Mouse (Mus musculus): ENCODE data around the gene Hs3st6. TPM values are rescaled to one million over a fixed set of nuclear protein-coding genes. Genes with fewer than 3 reads are reported as not detected.
A peak's percentile ranks its signal among the peaks of the same experiment; 100 is the strongest.

Gene Hs3st6
- polyA plus RNA-seq, 1 experiment from 2014 or later: 0.28 TPM

DNA sequence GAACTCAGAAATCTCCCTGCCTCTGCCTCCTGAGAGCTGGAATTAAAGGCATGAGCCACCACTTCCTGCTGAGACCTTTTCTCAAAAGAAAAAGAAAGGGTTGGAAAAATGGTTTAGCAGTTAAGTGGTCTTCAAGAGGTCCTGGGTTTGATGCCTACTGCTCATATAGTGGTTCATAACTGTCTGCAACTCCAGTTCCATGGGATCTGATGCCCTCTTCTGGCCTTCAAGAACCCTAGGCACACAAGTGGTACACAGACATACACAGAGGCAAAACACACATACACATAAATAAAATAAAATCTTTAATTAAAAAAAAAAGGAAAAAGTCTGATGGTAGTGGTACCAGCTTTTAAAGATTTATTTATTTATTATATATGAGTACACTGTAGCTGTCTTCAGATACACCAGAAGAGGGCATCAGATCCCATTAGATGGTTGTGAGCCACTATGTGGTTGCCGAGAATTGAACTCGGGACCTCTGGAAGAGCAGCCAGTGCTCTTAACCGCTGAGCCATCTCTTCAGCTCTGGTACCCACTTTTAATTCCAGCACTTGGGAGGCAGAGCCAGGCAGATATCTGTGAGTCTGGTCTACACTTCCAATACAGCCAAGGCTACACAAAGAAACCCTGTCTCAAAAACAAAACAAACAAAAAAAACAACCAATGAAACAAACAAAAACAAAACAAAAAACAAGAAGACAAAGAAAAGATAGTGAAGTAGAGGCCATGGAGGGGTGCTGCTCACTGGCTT lies 27.0 kb upstream of the Hs3st6 start:
- Histone ChIP-seq H3K4me1 (ENCODE audit: control insufficient read depth, insufficient read depth, low read length) (peaks cover 14% of the 10 kb centered on the region), H3K4me2 (ENCODE audit: low read depth, low read length) (no peak overlapping the region), H3K4me3 (ENCODE audit: low read length) (no peak overlapping the region), H3K9me3 (ENCODE audit: control insufficient read depth, low read length) (no peaks in the 10 kb centered on the region), H3K36me3 (ENCODE audit: control insufficient read depth, insufficient read depth, low read length) (peaks cover 7% of the 10 kb centered on the region), H3K27me3 (replicated peaks; ENCODE audit: control insufficient read depth, insufficient read depth, low read length) (no peaks in the 10 kb centered on the region), H3K27ac (ENCODE audit: low read length) (no peak overlapping the region), H3K9ac (ENCODE audit: low read depth, low read length) (no peak overlapping the region)
- no peak for ATAC-seq
- WGBS: 71% methylated on average over 3 of the region's 3 CpGs

DNA sequence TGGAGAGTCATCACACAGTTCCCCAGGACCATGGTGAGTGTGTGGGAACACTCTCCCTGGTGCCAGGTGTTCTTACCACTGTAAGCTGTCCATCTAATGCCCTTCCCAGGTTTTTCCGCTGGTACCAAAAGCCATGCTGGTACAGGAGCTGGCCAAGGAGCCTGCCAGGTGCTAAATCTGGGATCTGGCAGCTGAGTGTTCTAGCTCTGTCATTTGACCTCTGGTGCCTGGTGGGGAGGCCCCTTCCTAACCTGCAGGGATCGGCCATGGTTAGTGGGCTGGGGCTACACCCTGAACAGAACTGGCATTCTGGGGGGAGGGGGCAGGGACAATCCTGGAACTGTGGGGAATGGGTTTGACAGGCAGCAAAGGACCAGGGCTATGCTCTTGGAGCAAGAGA lies 25.2 kb upstream of the Hs3st6 start, which contains the start of gene Rpl3l:
Rpl3l (plus strand) TSS at position 203 of the 400 bp plus-strand sequence.
- Histone ChIP-seq H3K27me3 (replicated peaks; ENCODE audit: control insufficient read depth, insufficient read depth, low read length) (no peaks in the 10 kb centered on the region), H3K27ac (ENCODE audit: low read length) (no peak within 1 kb of the TSS), H3K9ac (ENCODE audit: low read depth, low read length) (no peak within 1 kb of the TSS), H3K4me3 (ENCODE audit: low read length) (no peak within 1 kb of the TSS), H3K9me3 (ENCODE audit: control insufficient read depth, low read length) (no peaks in the 10 kb centered on the region), H3K4me1 (ENCODE audit: control insufficient read depth, insufficient read depth, low read length) (peaks cover 6% of the 10 kb centered on the region), H3K36me3 (ENCODE audit: control insufficient read depth, insufficient read depth, low read length) (no peaks in the 10 kb centered on the region), H3K4me2 (ENCODE audit: low read depth, low read length) (no peak within 1 kb of the TSS)
- WGBS: 70% methylated on average over 2 of the region's 2 CpGs
- ATAC-seq: no peak

DNA sequence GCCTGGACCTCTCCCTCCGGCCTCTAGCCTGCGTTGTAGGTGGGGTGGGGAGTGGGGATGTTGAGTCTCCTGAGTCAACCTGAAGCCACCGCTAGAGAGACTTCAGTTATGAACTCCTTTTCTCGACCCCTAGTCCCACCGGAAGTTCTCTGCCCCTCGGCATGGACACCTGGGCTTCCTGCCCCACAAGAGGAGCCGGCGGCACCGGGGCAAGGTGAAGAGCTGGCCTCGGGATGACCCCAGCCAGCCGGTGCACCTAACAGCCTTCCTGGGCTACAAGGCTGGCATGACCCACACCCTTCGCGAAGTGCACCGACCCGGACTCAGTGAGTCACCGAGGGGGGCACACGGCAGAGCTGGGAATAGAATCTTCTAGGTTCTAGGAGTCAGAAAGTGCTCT lies 24.6 kb upstream of the Hs3st6 start:
- Histone ChIP-seq H3K9ac (ENCODE audit: low read depth, low read length) (no peak overlapping the region), H3K27ac (ENCODE audit: low read length) (no peak overlapping the region), H3K36me3 (ENCODE audit: control insufficient read depth, insufficient read depth, low read length) (no peaks in the 10 kb centered on the region), H3K4me3 (ENCODE audit: low read length) (no peak overlapping the region), H3K27me3 (replicated peaks; ENCODE audit: control insufficient read depth, insufficient read depth, low read length) (no peaks in the 10 kb centered on the region), H3K9me3 (ENCODE audit: control insufficient read depth, low read length) (no peaks in the 10 kb centered on the region), H3K4me1 (ENCODE audit: control insufficient read depth, insufficient read depth, low read length) (peaks cover 1% of the 10 kb centered on the region; the same call in 1 of the 2 replicates), H3K4me2 (ENCODE audit: low read depth, low read length) (no peak overlapping the region)
- ATAC-seq: no peak
- 68% methylated on average over 17 of the region's 17 CpGs for WGBS

DNA sequence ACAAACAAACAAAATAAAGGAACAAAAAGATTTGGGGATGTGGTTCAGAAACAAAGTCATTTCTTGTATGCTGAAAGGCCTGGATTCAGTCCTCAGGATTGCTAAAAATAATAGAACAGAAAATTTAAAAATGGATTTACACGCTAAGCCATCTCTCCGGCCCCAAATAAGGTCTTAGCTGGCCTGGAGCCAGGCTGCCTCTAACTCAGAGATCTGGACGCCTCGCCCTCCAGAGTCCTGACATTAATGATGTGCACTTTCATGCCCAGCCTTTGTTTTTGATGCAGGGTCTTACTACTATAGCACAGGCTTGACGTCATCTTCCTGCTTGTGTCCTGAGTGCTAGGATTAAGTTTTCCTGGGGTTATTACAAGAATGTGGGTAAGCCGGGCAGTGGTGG lies 23.7 kb upstream of the Hs3st6 start:
- H3K36me3 ChIP-seq (ENCODE audit: control insufficient read depth, insufficient read depth, low read length): no peaks in the 10 kb centered on the region
- no peaks in the 10 kb centered on the region for H3K9me3 ChIP-seq (ENCODE audit: control insufficient read depth, low read length)
- no peaks in the 10 kb centered on the region for H3K4me1 ChIP-seq (ENCODE audit: control insufficient read depth, insufficient read depth, low read length)
- ATAC-seq: no peak
- no peaks in the 10 kb centered on the region for H3K27me3 ChIP-seq (replicated peaks; ENCODE audit: control insufficient read depth, insufficient read depth, low read length)
- H3K4me2 ChIP-seq (ENCODE audit: low read depth, low read length): no peak overlapping the region
- H3K27ac ChIP-seq (ENCODE audit: low read length): no peak overlapping the region
- WGBS: 58% methylated on average over 6 of the region's 6 CpGs
- no peak overlapping the region for H3K4me3 ChIP-seq (ENCODE audit: low read length)
- H3K9ac ChIP-seq (ENCODE audit: low read depth, low read length): no peak overlapping the region

DNA sequence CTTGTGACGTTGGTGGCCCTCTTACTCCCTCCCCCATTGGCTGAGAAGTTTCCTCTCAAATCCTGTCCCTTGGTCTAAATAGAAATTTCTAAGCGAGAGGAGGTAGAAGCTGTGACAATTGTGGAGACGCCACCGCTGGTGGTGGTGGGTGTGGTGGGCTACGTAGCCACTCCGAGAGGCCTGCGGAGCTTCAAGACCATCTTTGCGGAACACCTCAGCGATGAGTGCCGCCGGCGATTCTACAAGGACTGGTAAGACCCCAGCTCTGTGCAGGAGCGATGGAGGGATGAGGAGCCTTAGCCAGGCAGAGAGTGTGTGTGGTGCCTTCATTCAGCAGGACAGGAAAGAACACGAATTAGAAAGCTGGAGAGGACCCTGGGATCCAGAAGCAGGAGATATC lies 22.0 kb upstream of the Hs3st6 start:
- H3K9me3 ChIP-seq (ENCODE audit: control insufficient read depth, low read length): no peaks in the 10 kb centered on the region
- H3K9ac ChIP-seq (ENCODE audit: low read depth, low read length): no peak overlapping the region
- peaks cover 1% of the 10 kb centered on the region; the same call in 1 of the 2 replicates for H3K4me1 ChIP-seq (ENCODE audit: control insufficient read depth, insufficient read depth, low read length)
- no peak for ATAC-seq
- H3K4me3 ChIP-seq (ENCODE audit: low read length): no peak overlapping the region
- no peaks in the 10 kb centered on the region for H3K36me3 ChIP-seq (ENCODE audit: control insufficient read depth, insufficient read depth, low read length)
- no peaks in the 10 kb centered on the region for H3K27me3 ChIP-seq (replicated peaks; ENCODE audit: control insufficient read depth, insufficient read depth, low read length)
- no peak overlapping the region for H3K4me2 ChIP-seq (ENCODE audit: low read depth, low read length)
- H3K27ac ChIP-seq (ENCODE audit: low read length): no peak overlapping the region
- 82% methylated on average over 14 of the region's 14 CpGs for WGBS

DNA sequence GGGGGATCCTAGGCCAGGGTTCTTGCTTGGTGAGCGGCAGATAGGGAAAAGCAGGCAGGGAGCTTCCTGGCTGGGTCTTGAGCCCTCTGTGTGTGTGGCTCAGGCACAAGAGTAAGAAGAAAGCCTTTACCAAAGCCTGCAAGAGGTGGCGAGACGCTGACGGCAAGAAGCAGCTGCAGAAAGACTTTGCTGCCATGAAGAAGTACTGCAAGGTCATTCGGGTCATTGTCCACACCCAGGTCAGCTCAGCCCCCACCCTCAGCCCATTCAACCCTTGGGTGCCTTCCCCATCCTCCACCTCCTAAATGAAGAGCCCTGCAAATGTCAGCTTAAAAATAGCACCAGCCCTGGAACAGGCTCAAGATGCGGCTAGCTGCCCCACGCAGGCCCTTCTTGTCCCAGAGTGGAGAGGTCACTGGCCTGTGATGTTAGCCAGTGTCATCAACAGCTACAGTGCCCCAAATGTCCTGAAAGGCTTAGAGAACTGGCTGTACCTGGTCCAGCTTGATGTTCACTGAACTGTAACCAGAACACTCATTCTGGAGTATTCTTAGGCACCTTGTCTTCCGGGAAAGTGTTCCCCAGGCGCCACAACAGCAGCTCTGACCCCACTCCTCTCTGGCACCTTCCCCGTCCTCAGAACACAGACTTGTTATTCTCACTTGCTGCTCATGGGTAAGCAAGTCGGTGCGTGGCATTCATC lies 20.4 kb upstream of the Hs3st6 start:
- WGBS: 81% methylated on average over 12 of the region's 12 CpGs
- Histone ChIP-seq H3K9me3 (ENCODE audit: control insufficient read depth, low read length) (no peaks in the 10 kb centered on the region), H3K4me1 (ENCODE audit: control insufficient read depth, insufficient read depth, low read length) (peaks cover 9% of the 10 kb centered on the region), H3K9ac (ENCODE audit: low read depth, low read length) (0 out of 2 replicates have a peak overlapping the region, but pooled peaks have one; percentile 44), H3K36me3 (ENCODE audit: control insufficient read depth, insufficient read depth, low read length) (no peaks in the 10 kb centered on the region), H3K4me3 (ENCODE audit: low read length) (no peak overlapping the region), H3K27me3 (replicated peaks; ENCODE audit: control insufficient read depth, insufficient read depth, low read length) (no peaks in the 10 kb centered on the region), H3K27ac (ENCODE audit: low read length) (no peak overlapping the region), H3K4me2 (ENCODE audit: low read depth, low read length) (no peak overlapping the region)
- ATAC-seq: no peak

DNA sequence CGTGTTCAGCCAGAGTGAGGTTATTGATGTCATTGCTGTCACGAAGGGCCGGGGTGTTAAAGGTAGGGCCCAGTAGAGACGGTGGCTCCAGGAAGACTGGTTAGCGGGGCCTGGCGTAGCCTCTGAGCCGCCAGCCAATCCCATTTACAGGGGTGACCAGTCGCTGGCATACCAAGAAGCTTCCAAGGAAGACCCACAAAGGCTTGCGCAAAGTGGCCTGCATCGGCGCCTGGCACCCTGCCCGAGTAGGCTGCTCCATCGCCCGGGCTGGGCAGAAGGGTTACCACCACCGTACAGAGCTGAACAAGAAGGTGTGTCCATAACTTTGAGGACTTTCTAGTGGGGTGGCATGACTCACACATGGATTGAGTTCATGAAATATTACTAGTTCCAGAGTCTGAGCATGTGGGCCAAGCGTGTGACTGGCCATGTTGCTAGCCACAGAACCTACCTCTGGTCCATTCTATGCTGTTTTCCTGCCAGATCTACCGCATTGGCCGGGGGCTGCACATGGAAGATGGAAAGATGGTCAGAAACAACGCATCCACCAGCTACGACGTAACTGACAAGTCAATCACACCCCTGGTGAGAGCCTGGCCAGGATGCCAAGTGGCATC lies 19.2 kb upstream of the Hs3st6 start:
- Histone ChIP-seq H3K9me3 (ENCODE audit: control insufficient read depth, low read length) (no peaks in the 10 kb centered on the region), H3K36me3 (ENCODE audit: control insufficient read depth, insufficient read depth, low read length) (no peaks in the 10 kb centered on the region), H3K4me3 (ENCODE audit: low read length) (no peak overlapping the region), H3K9ac (ENCODE audit: low read depth, low read length) (no peak overlapping the region), H3K27me3 (replicated peaks; ENCODE audit: control insufficient read depth, insufficient read depth, low read length) (no peaks in the 10 kb centered on the region), H3K4me1 (ENCODE audit: control insufficient read depth, insufficient read depth, low read length) (peaks cover 18% of the 10 kb centered on the region), H3K4me2 (ENCODE audit: low read depth, low read length) (no peak overlapping the region), H3K27ac (ENCODE audit: low read length) (no peak overlapping the region)
- 90% methylated on average over 21 of the region's 21 CpGs for WGBS
- no peak for ATAC-seq

DNA sequence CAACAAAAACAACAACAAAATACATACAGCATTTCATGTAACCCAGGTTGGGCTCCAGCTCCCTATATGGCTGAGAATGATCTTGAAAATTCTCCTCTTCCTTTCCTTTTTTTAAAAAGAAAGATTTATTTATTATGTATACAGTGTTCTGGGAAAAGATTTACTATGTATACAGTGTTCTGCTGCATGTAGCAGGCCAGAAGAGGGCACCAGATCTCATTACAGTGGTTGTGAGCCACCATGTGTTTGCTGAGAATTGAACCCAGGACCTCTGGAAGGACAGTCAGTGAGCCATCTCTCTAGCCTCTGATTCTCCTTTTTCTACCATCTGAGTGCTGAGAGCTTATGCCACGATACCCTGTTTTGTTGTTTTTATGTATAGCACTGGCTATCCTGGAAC lies 18.3 kb upstream of the Hs3st6 start:
- no peaks in the 10 kb centered on the region for H3K9me3 ChIP-seq (ENCODE audit: control insufficient read depth, low read length)
- H3K9ac ChIP-seq (ENCODE audit: low read depth, low read length): no peak overlapping the region
- no peak overlapping the region for H3K4me2 ChIP-seq (ENCODE audit: low read depth, low read length)
- no peak overlapping the region for H3K4me3 ChIP-seq (ENCODE audit: low read length)
- no peak overlapping the region for H3K27ac ChIP-seq (ENCODE audit: low read length)
- H3K4me1 ChIP-seq (ENCODE audit: control insufficient read depth, insufficient read depth, low read length): peaks cover 18% of the 10 kb centered on the region
- H3K36me3 ChIP-seq (ENCODE audit: control insufficient read depth, insufficient read depth, low read length): no peaks in the 10 kb centered on the region
- H3K27me3 ChIP-seq (replicated peaks; ENCODE audit: control insufficient read depth, insufficient read depth, low read length): no peaks in the 10 kb centered on the region
- no peak for ATAC-seq
- 83% methylated on average over 1 of the region's 1 CpGs for WGBS

DNA sequence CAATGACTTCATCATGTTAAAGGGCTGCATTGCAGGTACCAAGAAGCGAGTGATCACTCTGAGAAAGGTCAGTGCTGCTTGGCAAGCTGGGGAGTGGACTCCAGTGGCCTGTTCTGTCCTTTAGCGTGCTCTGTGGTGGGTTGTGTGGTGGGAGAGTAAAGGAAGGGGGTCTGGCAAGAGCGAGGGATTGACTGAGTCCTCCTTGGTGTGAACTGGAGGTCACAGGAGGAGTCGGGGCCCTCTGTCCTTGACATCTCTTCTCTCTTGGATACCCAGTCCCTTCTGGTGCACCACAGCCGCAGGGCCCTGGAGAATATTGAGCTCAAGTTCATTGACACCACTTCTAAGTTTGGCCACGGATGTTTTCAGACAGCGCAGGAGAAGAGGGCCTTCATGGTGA lies 17.3 kb upstream of the Hs3st6 start:
- ATAC-seq: no peak
- Histone ChIP-seq H3K27ac (ENCODE audit: low read length) (peak overlapping the region; percentile 83; the same call in 1 of the 2 replicates), H3K9ac (ENCODE audit: low read depth, low read length) (no peak overlapping the region; the same call in 1 of the 2 replicates)

More for the DNA sequence above, 17.3 kb upstream of the Hs3st6 start:
- Histone ChIP-seq H3K9me3 (ENCODE audit: control insufficient read depth, low read length) (no peaks in the 10 kb centered on the region), H3K27me3 (replicated peaks; ENCODE audit: control insufficient read depth, insufficient read depth, low read length) (no peaks in the 10 kb centered on the region), H3K4me1 (ENCODE audit: control insufficient read depth, insufficient read depth, low read length) (peaks cover 18% of the 10 kb centered on the region), H3K4me3 (ENCODE audit: low read length) (no peak overlapping the region), H3K4me2 (ENCODE audit: low read depth, low read length) (no peak overlapping the region; the same call in 1 of the 2 replicates), H3K36me3 (ENCODE audit: control insufficient read depth, insufficient read depth, low read length) (no peaks in the 10 kb centered on the region)
- 86% methylated on average over 7 of the region's 7 CpGs for WGBS
